Mouse (Mus musculus) limb, embryonic 11.5 days (tissue): ENCODE results near the gene Rgs13. TPM values are rescaled to one million over a fixed set of nuclear protein-coding genes. Genes with fewer than 3 reads are reported as not detected.

Source experiments
- ATAC-seq: fragments of 200-750 bp; cut with Nextera tagmentation; 2 replicates; pipeline ENCODE4 v1.8.0; 2017; ENCODE audit warnings: low read depth; ENCODE audit not compliant: insufficient number of reproducible peaks, low FRiP score, low TSS enrichment
- DNase-seq: peaks from one replicate; pipeline ENCODE4 v3.0.0-alpha.2; 2015; ENCODE audit warnings: low spot score
- H3K27ac ChIP-seq: fragments of 300-500 bp; sonication (generic); replicated peaks from 2 replicates; pipeline ENCODE4 v1.5.1; 2014; ENCODE audit warnings: low read depth, mild to moderate bottlenecking, low read length
- H3K27me3 ChIP-seq: fragments of 300-500 bp; sonication (generic); 2 replicates; pipeline ENCODE4 v1.6.1; 2014; ENCODE audit warnings: mild to moderate bottlenecking, low read length, mixed read lengths; ENCODE audit not compliant: control insufficient read depth, insufficient read depth
- H3K36me3 ChIP-seq: fragments of 300-500 bp; sonication (generic); 2 replicates; pipeline ENCODE4 v1.6.1; 2014; ENCODE audit warnings: mild to moderate bottlenecking, low read length, moderate library complexity, mixed read lengths; ENCODE audit not compliant: control insufficient read depth, insufficient read depth
- H3K4me1 ChIP-seq: fragments of 300-500 bp; sonication (generic); 2 replicates; pipeline ENCODE4 v1.6.1; 2014; ENCODE audit warnings: low read length, mixed read lengths; ENCODE audit not compliant: control insufficient read depth, insufficient read depth
- H3K4me2 ChIP-seq: fragments of 300-500 bp; sonication (generic); 2 replicates; pipeline ENCODE4 v1.6.1; 2014; ENCODE audit warnings: low read depth, mild to moderate bottlenecking, moderate library complexity; ENCODE audit not compliant: severe bottlenecking
- H3K4me3 ChIP-seq: fragments of 300-500 bp; sonication (generic); 2 replicates; pipeline ENCODE4 v1.5.1; 2014; ENCODE audit warnings: low read depth, low read length
- H3K9ac ChIP-seq: fragments of 300-500 bp; sonication (generic); 2 replicates; pipeline ENCODE4 v1.6.1; 2014; ENCODE audit warnings: mild to moderate bottlenecking, low read length
- H3K9me3 ChIP-seq: fragments of 300-500 bp; sonication (generic); 2 replicates; pipeline ENCODE4 v1.6.1; 2016; ENCODE audit warnings: low read length; ENCODE audit not compliant: control insufficient read depth
- WGBS: fragments of 180-500 bp; shearing (Covaris S2); extraction: QIAGEN DNeasy Blood & Tissue Kit; methylation state at CpG from one replicate; pipeline ENCODE4 v1.1.7; 2014; 5-methylcytosine and 5-hydroxymethylcytosine counted together
- polyA plus RNA-seq: library from polyadenylated mRNA; unstranded; fragments of >200 nt; fragmentation: Nextera tagmentation; extraction: Ambion mirVana; gene quantifications from 2 replicates; pipeline ENCODE4 v1.2.1, GENCODE M21; 2014

Rgs13 gene
- polyA plus RNA-seq = not detected in 2 replicates

DNA sequence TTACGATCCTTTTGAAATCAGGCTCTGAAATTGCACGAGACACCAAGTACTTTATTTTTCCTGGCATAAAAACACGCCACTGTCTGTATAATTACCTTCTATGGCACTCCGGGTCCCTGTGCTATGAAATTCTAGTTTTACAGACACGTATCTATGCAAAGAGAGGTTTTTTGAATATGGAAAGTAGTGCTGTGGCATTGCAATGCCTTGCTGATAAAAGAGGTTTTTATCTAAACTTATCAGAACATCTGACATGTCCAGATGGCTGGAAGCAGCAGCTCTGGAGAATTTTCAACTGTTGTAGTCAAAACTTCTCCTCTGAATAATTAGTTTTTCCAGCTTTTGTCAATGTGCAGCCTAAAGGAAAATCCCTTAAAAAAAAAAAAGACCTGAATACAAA is at the start of gene Rgs13:
Rgs13 (minus strand) TSS at position 207 of the 400 bp plus-strand sequence.
- Histone ChIP-seq H3K9me3 (no peaks in the 10 kb centered on the region), H3K4me1 (no peaks in the 10 kb centered on the region), H3K36me3 (no peaks in the 10 kb centered on the region), H3K9ac (no peak within 1 kb of the TSS), H3K4me2 (no peak within 1 kb of the TSS), H3K4me3 (no peak within 1 kb of the TSS), H3K27ac (no peak within 1 kb of the TSS), H3K27me3 (no peaks in the 10 kb centered on the region)
- DNase-seq = no peak
- no peak for ATAC-seq
- 84% methylated on average over 5 of the region's 5 CpGs for WGBS

DNA sequence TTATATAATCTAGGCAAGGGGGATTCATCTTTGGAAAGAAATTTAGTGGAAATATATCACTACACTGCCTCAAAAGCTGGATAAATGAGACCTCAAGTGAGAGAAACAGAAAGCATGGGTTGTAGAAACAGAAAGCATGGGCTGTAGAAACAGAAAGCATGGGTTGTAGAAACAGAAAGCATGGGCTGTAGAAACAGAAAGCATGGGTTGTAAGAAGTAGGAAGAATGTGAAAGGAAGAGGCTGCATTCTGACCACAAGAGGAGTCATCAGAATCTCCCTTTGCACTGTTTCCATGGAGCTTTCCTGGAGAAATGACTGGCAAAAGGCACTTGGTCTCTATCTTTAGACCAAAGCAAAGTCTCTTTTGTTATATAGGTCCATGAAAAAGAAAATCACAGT is 38.1 kb upstream of the Rgs13 start:
- DNase-seq (no peak), ATAC-seq (no peak)
- no peaks in the 10 kb centered on the region for H3K27me3 ChIP-seq
- H3K36me3 ChIP-seq = no peaks in the 10 kb centered on the region
- no peak overlapping the region for H3K4me2 ChIP-seq
- H3K27ac ChIP-seq = no peak overlapping the region
- no peaks in the 10 kb centered on the region for H3K4me1 ChIP-seq
- no peak overlapping the region for H3K4me3 ChIP-seq
- no peaks in the 10 kb centered on the region for H3K9me3 ChIP-seq
- H3K9ac ChIP-seq = no peak overlapping the region

DNA sequence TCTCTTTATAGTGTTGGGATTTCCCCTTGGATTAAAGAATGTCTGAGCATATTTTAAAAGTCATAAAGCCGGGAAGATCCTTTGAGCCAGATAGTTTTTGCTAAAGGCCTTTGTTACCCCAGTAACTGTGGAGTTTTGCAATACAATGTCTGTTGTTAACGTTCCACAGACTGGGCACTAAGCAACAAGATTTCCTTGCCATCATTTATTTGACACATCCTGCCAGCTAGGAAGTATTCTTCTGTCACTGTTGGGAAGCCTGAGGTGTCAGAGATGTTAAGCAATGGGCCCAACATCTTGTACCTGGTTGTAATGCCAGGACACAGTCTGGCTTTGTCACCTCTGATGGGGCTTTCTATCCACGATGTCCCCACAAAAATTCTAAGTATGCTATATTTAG is 33.7 kb upstream of the Rgs13 start:
- Histone ChIP-seq H3K9me3 (no peaks in the 10 kb centered on the region), H3K4me2 (no peak overlapping the region), H3K27me3 (no peaks in the 10 kb centered on the region), H3K9ac (no peak overlapping the region), H3K27ac (no peak overlapping the region), H3K4me3 (no peak overlapping the region), H3K4me1 (no peaks in the 10 kb centered on the region), H3K36me3 (no peaks in the 10 kb centered on the region)
- no peak for ATAC-seq
- no peak for DNase-seq
- 78% methylated on average over 3 of the region's 3 CpGs for WGBS

DNA sequence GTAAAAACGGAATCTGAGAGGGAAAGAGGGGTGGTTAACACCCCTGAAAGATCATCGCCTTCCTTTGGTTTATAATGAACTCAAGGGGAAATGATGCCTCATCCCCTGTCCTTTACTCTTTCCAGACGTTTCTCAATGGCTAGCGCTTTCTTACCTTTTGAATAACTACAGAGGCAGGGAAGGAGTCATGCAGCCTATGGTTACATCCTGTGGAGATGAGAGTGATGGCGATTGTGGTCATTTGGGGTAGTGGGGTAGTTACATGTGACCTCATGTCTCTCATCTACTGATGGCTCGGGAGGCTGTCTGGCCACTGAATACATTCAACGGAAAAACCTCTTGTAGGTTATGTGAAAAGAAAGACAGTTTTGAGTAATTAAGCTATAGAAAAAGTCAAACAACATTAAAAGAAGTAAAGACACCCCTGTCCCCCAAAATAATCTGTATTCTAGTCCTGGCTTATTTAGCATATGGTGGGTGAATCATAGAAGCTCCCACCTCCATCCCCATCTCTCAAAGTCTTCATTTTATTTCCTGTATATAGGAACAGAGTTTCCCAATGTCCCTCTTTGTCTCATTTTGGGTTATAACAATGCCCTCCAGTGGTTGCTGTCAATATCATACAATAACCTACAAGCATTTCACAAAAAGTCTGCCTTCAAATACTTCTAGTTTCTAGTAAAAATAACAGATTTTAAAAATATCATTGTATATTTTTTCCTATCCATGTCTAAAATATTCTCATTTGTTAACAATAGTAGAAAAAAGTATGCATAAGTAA is 29.3 kb upstream of the Rgs13 start:
- 75% methylated on average over 7 of the region's 7 CpGs for WGBS
- Histone ChIP-seq H3K27me3 (no peaks in the 10 kb centered on the region), H3K27ac (no peak overlapping the region), H3K4me1 (no peaks in the 10 kb centered on the region), H3K9me3 (no peaks in the 10 kb centered on the region), H3K4me3 (no peak overlapping the region), H3K4me2 (no peak overlapping the region), H3K36me3 (no peaks in the 10 kb centered on the region), H3K9ac (no peak overlapping the region)
- no peak for DNase-seq
- ATAC-seq = no peak

DNA sequence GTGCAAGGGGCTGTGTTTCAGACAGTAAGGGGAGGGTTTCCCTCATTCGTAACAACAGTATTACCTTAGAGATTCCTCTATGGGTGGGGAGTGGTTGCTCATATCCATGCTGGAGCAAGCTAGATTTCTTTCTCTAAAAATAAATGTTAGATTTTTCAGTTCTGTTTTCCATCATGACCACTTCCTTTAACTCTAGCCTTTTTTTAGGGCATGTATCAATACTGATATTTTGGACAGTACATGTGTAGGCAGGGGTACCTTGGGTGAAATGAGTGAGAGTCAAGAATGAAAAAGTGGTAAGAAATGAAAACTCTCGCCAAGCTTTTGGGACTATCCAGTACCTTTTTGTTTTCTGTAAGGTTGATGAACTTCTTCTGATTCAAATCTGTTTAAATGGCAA is 27.6 kb upstream of the Rgs13 start:
- no peak overlapping the region for H3K4me2 ChIP-seq
- no peaks in the 10 kb centered on the region for H3K27me3 ChIP-seq
- no peaks in the 10 kb centered on the region for H3K9me3 ChIP-seq
- DNase-seq (no peak), ATAC-seq (no peak)
- H3K4me1 ChIP-seq = no peaks in the 10 kb centered on the region
- H3K4me3 ChIP-seq = no peak overlapping the region
- WGBS = 89% methylated on average over 2 of the region's 2 CpGs
- H3K36me3 ChIP-seq = no peaks in the 10 kb centered on the region
- no peak overlapping the region for H3K27ac ChIP-seq
- no peak overlapping the region for H3K9ac ChIP-seq

DNA sequence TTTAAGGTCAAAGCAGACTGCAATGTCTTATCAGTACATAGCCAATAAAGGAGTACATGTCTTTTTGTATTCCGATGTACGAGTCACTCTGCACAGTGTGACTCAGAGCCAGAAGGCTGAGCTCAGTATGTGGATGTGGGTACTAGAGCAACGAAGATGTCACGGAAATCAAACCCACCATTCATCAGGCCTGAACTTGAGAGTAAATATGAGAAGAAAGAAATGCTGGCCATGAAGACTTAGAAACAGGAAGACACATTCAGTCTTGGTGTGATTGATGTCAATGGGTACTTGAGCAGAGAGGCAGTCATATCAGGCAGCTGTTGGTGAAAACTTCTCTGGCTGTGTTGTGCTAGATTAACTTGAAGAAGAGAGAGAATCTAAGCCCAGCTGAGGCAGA is 25.8 kb upstream of the Rgs13 start:
- Histone ChIP-seq H3K4me1 (no peaks in the 10 kb centered on the region), H3K27me3 (no peaks in the 10 kb centered on the region), H3K9me3 (no peaks in the 10 kb centered on the region), H3K9ac (no peak overlapping the region), H3K27ac (no peak overlapping the region), H3K4me3 (no peak overlapping the region), H3K36me3 (no peaks in the 10 kb centered on the region), H3K4me2 (no peak overlapping the region)
- ATAC-seq = no peak
- DNase-seq = no peak
- 89% methylated on average over 4 of the region's 4 CpGs for WGBS

DNA sequence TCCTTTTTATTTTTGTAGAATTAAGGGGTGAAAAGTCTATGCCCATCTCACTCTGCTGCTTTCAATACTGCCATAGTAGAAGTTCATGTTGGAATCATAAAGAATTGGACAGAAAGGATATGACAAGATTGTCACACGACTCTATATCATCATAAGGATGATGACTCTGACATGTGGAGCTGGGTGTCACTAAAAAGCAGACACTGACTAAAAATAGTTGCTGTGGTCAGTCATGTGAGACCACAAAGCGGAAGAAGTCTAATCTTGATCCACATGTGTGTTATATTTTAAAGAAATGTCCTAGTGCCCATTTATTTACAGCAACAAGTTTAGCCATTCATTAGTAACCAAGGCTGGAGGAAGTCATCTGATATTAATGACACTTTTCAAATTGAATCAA is 23.3 kb upstream of the Rgs13 start:
- Histone ChIP-seq H3K4me3 (no peak overlapping the region), H3K9me3 (no peaks in the 10 kb centered on the region), H3K4me2 (no peak overlapping the region), H3K27me3 (no peaks in the 10 kb centered on the region), H3K27ac (no peak overlapping the region), H3K9ac (no peak overlapping the region), H3K36me3 (no peaks in the 10 kb centered on the region), H3K4me1 (no peaks in the 10 kb centered on the region)
- ATAC-seq = no peak
- 76% methylated on average over 2 of the region's 2 CpGs for WGBS
- no peak for DNase-seq

DNA sequence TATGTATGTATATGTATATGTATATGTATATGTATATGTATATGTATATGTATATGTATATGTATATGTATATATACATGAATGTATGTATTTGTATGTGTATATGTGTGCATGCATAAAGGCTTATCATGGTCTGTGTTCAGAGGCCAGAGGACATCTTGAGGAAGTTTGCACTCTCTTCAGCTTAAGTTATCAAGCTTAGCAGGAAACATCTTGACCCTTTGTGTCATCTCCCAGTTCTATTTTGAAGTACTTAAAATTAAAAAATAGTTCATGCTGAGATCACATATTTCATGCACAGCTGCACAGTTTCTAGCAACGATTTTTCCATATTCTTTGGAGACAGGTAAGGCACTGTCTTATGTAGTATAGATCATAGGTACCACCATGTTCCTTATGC is 22.4 kb upstream of the Rgs13 start:
- 72% methylated on average over 1 of the region's 1 CpGs for WGBS
- no peak for ATAC-seq
- no peaks in the 10 kb centered on the region for H3K27me3 ChIP-seq
- no peak overlapping the region for H3K4me3 ChIP-seq
- H3K27ac ChIP-seq = no peak overlapping the region
- no peak overlapping the region for H3K9ac ChIP-seq
- no peak overlapping the region for H3K4me2 ChIP-seq
- H3K4me1 ChIP-seq = no peaks in the 10 kb centered on the region
- no peaks in the 10 kb centered on the region for H3K9me3 ChIP-seq
- no peaks in the 10 kb centered on the region for H3K36me3 ChIP-seq
- no peak for DNase-seq

DNA sequence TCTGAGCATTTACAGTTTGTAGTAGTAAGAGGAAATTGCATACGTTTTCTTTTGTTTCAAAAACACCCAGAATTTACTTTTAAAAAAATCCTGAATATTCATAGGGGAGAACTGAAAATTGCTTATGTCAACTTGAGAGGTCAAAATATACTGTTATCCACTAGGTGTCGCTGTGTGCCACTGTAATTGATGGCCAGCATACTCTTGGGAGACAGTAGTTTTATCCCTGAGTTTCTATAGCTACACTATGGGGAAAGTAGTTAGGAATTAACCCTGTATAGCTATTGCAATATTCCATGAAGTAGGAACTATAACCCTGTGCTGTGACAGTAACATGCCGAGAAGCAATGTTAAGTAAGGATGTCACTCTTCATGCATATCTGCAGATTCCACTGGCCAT is 20.5 kb upstream of the Rgs13 start:
- WGBS = 32% methylated on average over 3 of the region's 3 CpGs
- peak; percentile 56 for DNase-seq
- Histone ChIP-seq H3K9ac (no peak overlapping the region), H3K4me2 (no peak overlapping the region), H3K36me3 (no peaks in the 10 kb centered on the region), H3K9me3 (no peaks in the 10 kb centered on the region), H3K4me3 (no peak overlapping the region), H3K27me3 (no peaks in the 10 kb centered on the region), H3K4me1 (no peaks in the 10 kb centered on the region), H3K27ac (no peak overlapping the region)
- ATAC-seq = no peak
